Mouse (Mus musculus): ENCODE results near the gene Zyx. TPM values are rescaled to one million over a fixed set of nuclear protein-coding genes. Genes with fewer than 3 reads are reported as not detected.

Zyx gene
- polyA plus RNA-seq, 1 experiment from 2014 or later = 117 TPM

GRCm38 (mm10) chr6:42360231-42360840 is 10.9 kb downstream of the Zyx start:
- Histone ChIP-seq H3K4me1 (ENCODE audit: control insufficient read depth, insufficient read depth, low read length) (peaks cover 8% of the 10 kb centered on the region), H3K9me3 (ENCODE audit: control insufficient read depth, low read depth, low read length) (no peaks in the 10 kb centered on the region), H3K9ac (replicated peaks; ENCODE audit: low read depth, low read length) (no peak overlapping the region), H3K27ac (ENCODE audit: low read length) (no peak overlapping the region), H3K36me3 (ENCODE audit: control insufficient read depth, insufficient read depth, low read length) (peaks cover 46% of the 10 kb centered on the region), H3K4me2 (replicated peaks; ENCODE audit: low read depth, low read length) (no peak overlapping the region), H3K27me3 (ENCODE audit: control insufficient read depth, insufficient read depth, low read length) (no peaks in the 10 kb centered on the region), H3K4me3 (ENCODE audit: low read depth, low read length) (no peak overlapping the region)
- 90% methylated on average over 6 of the region's 6 CpGs for WGBS
- ATAC-seq (ENCODE audit: insufficient number of reproducible peaks, insufficient read depth, low FRiP score, low read depth) = no peak

DNA sequence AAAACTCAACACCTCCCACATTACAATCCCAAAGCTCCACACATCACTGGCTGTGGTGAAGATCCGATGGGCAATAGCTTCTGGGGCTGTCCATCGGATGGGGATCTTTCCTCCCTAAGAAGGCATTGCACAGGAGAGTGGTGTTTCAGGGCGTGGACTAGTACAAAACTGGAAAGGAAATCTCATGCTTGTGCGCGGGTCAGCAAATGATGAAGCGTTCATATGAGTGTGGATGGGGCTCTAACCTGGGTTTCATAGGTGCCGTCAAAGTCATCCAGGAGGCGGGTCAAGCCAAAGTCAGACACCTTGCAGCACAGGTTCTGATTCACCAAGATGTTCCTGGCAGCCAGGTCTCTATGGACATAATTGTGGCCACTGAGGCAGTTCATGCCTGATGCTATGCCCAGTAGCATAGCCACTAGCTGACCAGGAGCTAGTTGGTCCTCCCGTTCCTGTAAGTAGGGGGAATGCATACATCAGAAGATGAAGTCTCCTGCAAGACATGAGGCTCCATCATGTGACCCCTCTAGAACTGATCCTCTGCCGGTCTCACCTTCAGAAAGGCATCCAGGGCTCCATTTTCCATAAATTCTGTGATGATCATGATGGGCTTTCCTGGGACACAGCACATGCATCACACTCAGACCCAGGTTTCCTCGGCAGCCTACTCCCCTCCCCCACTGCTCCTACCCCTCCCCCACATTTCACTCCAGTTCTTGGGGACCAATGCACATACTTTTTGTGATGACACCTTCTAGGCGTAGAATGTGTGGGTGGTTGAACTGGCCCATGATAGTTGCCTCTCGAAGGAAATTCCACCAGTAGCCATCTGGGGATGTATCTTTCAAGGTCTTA is 11.8 kb downstream of the Zyx start:
- Histone ChIP-seq H3K4me1 (ENCODE audit: control insufficient read depth, insufficient read depth, low read length) (peaks cover 8% of the 10 kb centered on the region), H3K27ac (ENCODE audit: low read length) (no peak overlapping the region), H3K9ac (replicated peaks; ENCODE audit: low read depth, low read length) (no peak overlapping the region), H3K4me2 (replicated peaks; ENCODE audit: low read depth, low read length) (no peak overlapping the region), H3K36me3 (ENCODE audit: control insufficient read depth, insufficient read depth, low read length) (peaks cover 36% of the 10 kb centered on the region), H3K4me3 (ENCODE audit: low read depth, low read length) (no peak overlapping the region), H3K27me3 (ENCODE audit: control insufficient read depth, insufficient read depth, low read length) (no peaks in the 10 kb centered on the region), H3K9me3 (ENCODE audit: control insufficient read depth, low read depth, low read length) (no peaks in the 10 kb centered on the region)
- 91% methylated on average over 13 of the region's 13 CpGs for WGBS
- ATAC-seq (ENCODE audit: insufficient number of reproducible peaks, insufficient read depth, low FRiP score, low read depth) = no peak

DNA sequence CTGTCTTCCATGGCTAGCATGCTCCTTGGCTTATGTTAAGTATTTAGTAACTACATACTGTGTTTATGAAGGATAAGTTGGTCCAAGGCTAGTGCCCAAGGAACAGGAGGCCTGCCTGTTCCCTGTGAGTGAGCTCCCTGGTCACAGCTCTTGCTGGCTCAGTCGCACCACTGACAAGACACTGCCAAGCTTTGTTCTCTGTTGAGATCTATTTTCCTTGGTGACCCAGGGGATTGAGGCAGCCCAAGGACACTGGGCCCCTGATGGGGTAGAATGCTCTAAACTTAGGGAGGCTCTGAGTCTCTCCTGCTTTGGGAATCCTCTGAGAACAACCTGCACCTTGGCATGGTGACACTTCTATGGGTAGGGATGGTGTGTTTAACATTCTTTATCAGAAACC is 12.6 kb downstream of the Zyx start:
- H3K4me3 ChIP-seq (ENCODE audit: low read depth, low read length) = no peak overlapping the region
- 0 out of 2 replicates have a peak, but pooled peaks cover 3% of the 10 kb centered on the region for H3K4me1 ChIP-seq (ENCODE audit: control insufficient read depth, insufficient read depth, low read length)
- no peaks in the 10 kb centered on the region for H3K9me3 ChIP-seq (ENCODE audit: control insufficient read depth, low read depth, low read length)
- H3K4me2 ChIP-seq (replicated peaks; ENCODE audit: low read depth, low read length) = no peak overlapping the region
- H3K36me3 ChIP-seq (ENCODE audit: control insufficient read depth, insufficient read depth, low read length) = peaks cover 29% of the 10 kb centered on the region
- H3K27me3 ChIP-seq (ENCODE audit: control insufficient read depth, insufficient read depth, low read length) = no peaks in the 10 kb centered on the region
- H3K9ac ChIP-seq (replicated peaks; ENCODE audit: low read depth, low read length) = no peak overlapping the region
- H3K27ac ChIP-seq (ENCODE audit: low read length) = no peak overlapping the region
- ATAC-seq (ENCODE audit: insufficient number of reproducible peaks, insufficient read depth, low FRiP score, low read depth) = no peak
- WGBS = 68% methylated on average over 1 of the region's 1 CpGs

- H3K4me1 ChIP-seq (ENCODE audit: control insufficient read depth, insufficient read depth, low read length) = 0 out of 2 replicates have a peak, but pooled peaks cover 3% of the 10 kb centered on the region
- H3K9ac ChIP-seq (replicated peaks; ENCODE audit: low read depth, low read length) = no peak overlapping the region
- H3K27ac ChIP-seq (ENCODE audit: low read length) = no peak overlapping the region
- no peak overlapping the region for H3K4me2 ChIP-seq (replicated peaks; ENCODE audit: low read depth, low read length)
- H3K4me3 ChIP-seq (ENCODE audit: low read depth, low read length) = no peak overlapping the region
- WGBS = 83% methylated on average over 1 of the region's 1 CpGs
- no peaks in the 10 kb centered on the region for H3K27me3 ChIP-seq (ENCODE audit: control insufficient read depth, insufficient read depth, low read length)
- H3K9me3 ChIP-seq (ENCODE audit: control insufficient read depth, low read depth, low read length) = no peaks in the 10 kb centered on the region
- H3K36me3 ChIP-seq (ENCODE audit: control insufficient read depth, insufficient read depth, low read length) = peaks cover 25% of the 10 kb centered on the region
- ATAC-seq (ENCODE audit: insufficient number of reproducible peaks, insufficient read depth, low FRiP score, low read depth) = no peak
Measured at GRCm38 (mm10) chr6:42362497-42362896, 13.1 kb downstream of the Zyx start.

DNA sequence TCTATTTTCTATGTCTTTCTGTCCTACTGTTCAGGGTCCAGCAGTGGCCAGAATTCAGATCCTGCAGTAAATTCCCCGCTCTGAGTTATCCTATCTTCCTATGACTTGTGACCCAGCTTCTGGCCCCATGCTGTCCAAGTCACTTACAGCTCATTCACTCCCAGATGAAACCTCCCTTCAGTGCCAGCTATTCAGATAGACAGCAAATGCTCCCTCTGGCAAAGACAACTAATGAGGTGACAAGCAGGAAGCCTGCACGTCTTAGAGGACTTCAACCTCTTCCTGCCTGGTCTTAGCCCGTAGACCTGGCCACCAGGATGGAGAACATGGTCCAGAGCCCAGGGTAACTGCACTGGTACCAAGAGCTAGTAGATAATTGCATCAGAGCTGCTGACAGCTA is 13.5 kb downstream of the Zyx start:
- no peak for ATAC-seq (ENCODE audit: insufficient number of reproducible peaks, insufficient read depth, low FRiP score, low read depth)
- no peak overlapping the region for H3K4me2 ChIP-seq (replicated peaks; ENCODE audit: low read depth, low read length)
- H3K4me1 ChIP-seq (ENCODE audit: control insufficient read depth, insufficient read depth, low read length) = 0 out of 2 replicates have a peak, but pooled peaks cover 2% of the 10 kb centered on the region
- no peak overlapping the region for H3K27ac ChIP-seq (ENCODE audit: low read length)
- no peak overlapping the region for H3K9ac ChIP-seq (replicated peaks; ENCODE audit: low read depth, low read length)
- H3K27me3 ChIP-seq (ENCODE audit: control insufficient read depth, insufficient read depth, low read length) = no peaks in the 10 kb centered on the region
- no peaks in the 10 kb centered on the region for H3K9me3 ChIP-seq (ENCODE audit: control insufficient read depth, low read depth, low read length)
- WGBS = 50% methylated on average over 3 of the region's 3 CpGs
- H3K4me3 ChIP-seq (ENCODE audit: low read depth, low read length) = no peak overlapping the region
- peaks cover 20% of the 10 kb centered on the region for H3K36me3 ChIP-seq (ENCODE audit: control insufficient read depth, insufficient read depth, low read length)

- Histone ChIP-seq H3K27ac (ENCODE audit: low read length) (no peak overlapping the region), H3K4me3 (ENCODE audit: low read depth, low read length) (no peak overlapping the region), H3K4me1 (ENCODE audit: control insufficient read depth, insufficient read depth, low read length) (no peaks in the 10 kb centered on the region), H3K36me3 (ENCODE audit: control insufficient read depth, insufficient read depth, low read length) (peaks cover 10% of the 10 kb centered on the region), H3K27me3 (ENCODE audit: control insufficient read depth, insufficient read depth, low read length) (no peaks in the 10 kb centered on the region), H3K9ac (replicated peaks; ENCODE audit: low read depth, low read length) (no peak overlapping the region), H3K9me3 (ENCODE audit: control insufficient read depth, low read depth, low read length) (no peaks in the 10 kb centered on the region), H3K4me2 (replicated peaks; ENCODE audit: low read depth, low read length) (no peak overlapping the region)
- 84% methylated on average over 4 of the region's 4 CpGs for WGBS
- ATAC-seq (ENCODE audit: insufficient number of reproducible peaks, insufficient read depth, low FRiP score, low read depth) = no peak
Measured at GRCm38 (mm10) chr6:42364066-42364465, 14.6 kb downstream of the Zyx start.

GRCm38 (mm10) chr6:42364607-42365006 is 15.2 kb downstream of the Zyx start:
- 85% methylated on average over 15 of the region's 15 CpGs for WGBS
- H3K4me3 ChIP-seq (ENCODE audit: low read depth, low read length) = no peak overlapping the region
- H3K4me2 ChIP-seq (replicated peaks; ENCODE audit: low read depth, low read length) = no peak overlapping the region
- no peak for ATAC-seq (ENCODE audit: insufficient number of reproducible peaks, insufficient read depth, low FRiP score, low read depth)
- H3K27ac ChIP-seq (ENCODE audit: low read length) = no peak overlapping the region
- H3K4me1 ChIP-seq (ENCODE audit: control insufficient read depth, insufficient read depth, low read length) = no peaks in the 10 kb centered on the region
- no peak overlapping the region for H3K9ac ChIP-seq (replicated peaks; ENCODE audit: low read depth, low read length)
- H3K9me3 ChIP-seq (ENCODE audit: control insufficient read depth, low read depth, low read length) = no peaks in the 10 kb centered on the region
- H3K36me3 ChIP-seq (ENCODE audit: control insufficient read depth, insufficient read depth, low read length) = peaks cover 6% of the 10 kb centered on the region
- H3K27me3 ChIP-seq (ENCODE audit: control insufficient read depth, insufficient read depth, low read length) = no peaks in the 10 kb centered on the region

GRCm38 (mm10) chr6:42365215-42365614 is 15.8 kb downstream of the Zyx start:
- WGBS = 90% methylated on average over 6 of the region's 6 CpGs

More at GRCm38 (mm10) chr6:42365215-42365614, 15.8 kb downstream of the Zyx start:
- Histone ChIP-seq H3K4me1 (ENCODE audit: control insufficient read depth, insufficient read depth, low read length) (no peaks in the 10 kb centered on the region), H3K36me3 (ENCODE audit: control insufficient read depth, insufficient read depth, low read length) (no peaks in the 10 kb centered on the region; the same call in 1 of the 2 replicates), H3K4me2 (replicated peaks; ENCODE audit: low read depth, low read length) (no peak overlapping the region), H3K27ac (ENCODE audit: low read length) (no peak overlapping the region), H3K9me3 (ENCODE audit: control insufficient read depth, low read depth, low read length) (no peaks in the 10 kb centered on the region), H3K4me3 (ENCODE audit: low read depth, low read length) (no peak overlapping the region), H3K9ac (replicated peaks; ENCODE audit: low read depth, low read length) (no peak overlapping the region), H3K27me3 (ENCODE audit: control insufficient read depth, insufficient read depth, low read length) (no peaks in the 10 kb centered on the region)
- no peak for ATAC-seq (ENCODE audit: insufficient number of reproducible peaks, insufficient read depth, low FRiP score, low read depth)

Measured in stomach, embryonic 14.5 days (tissue).